Mouse (Mus musculus) midbrain, embryonic 15.5 days (tissue): ENCODE results near the gene Kri1. TPM values are rescaled to one million over a fixed set of nuclear protein-coding genes. Genes with fewer than 3 reads are reported as not detected.
A peak's percentile ranks its signal among the peaks of the same experiment; 100 is the strongest.

ENCODE experiments used
- ATAC-seq: fragments of 200-750 bp; cut with Nextera tagmentation; replicated peaks from 2 replicates; pipeline ENCODE4 v1.8.0; 2017; ENCODE audit warnings: moderate TSS enrichment
- H3K27ac ChIP-seq: fragments of 300-500 bp; sonication (generic); 2 replicates; pipeline ENCODE4 v1.5.1; 2015; ENCODE audit warnings: mild to moderate bottlenecking, inconsistent platforms
- H3K27me3 ChIP-seq: fragments of 300-500 bp; sonication (generic); replicated peaks from 2 replicates; pipeline ENCODE4 v1.6.1; 2015; ENCODE audit warnings: inconsistent platforms
- H3K36me3 ChIP-seq: fragments of 300-500 bp; sonication (generic); replicated peaks from 2 replicates; pipeline ENCODE4 v1.6.1; 2015; ENCODE audit warnings: inconsistent platforms
- H3K4me1 ChIP-seq: fragments of 300-500 bp; sonication (generic); 2 replicates; pipeline ENCODE4 v1.6.1; 2015; ENCODE audit warnings: inconsistent platforms
- H3K4me2 ChIP-seq: fragments of 300-500 bp; sonication (generic); 2 replicates; pipeline ENCODE4 v1.6.1; 2015; ENCODE audit warnings: inconsistent platforms, mild to moderate bottlenecking, moderate library complexity
- H3K4me3 ChIP-seq: fragments of 300-500 bp; sonication (generic); 2 replicates; pipeline ENCODE4 v1.5.1; 2015; ENCODE audit warnings: mild to moderate bottlenecking, inconsistent platforms
- H3K9ac ChIP-seq: fragments of 300-500 bp; sonication (generic); 2 replicates; pipeline ENCODE4 v1.6.1; 2015; ENCODE audit warnings: mild to moderate bottlenecking, inconsistent platforms
- H3K9me3 ChIP-seq: fragments of 300-500 bp; sonication (generic); 2 replicates; pipeline ENCODE4 v1.6.1; 2016; ENCODE audit warnings: inconsistent platforms
- whole genome bisulfite sequencing: fragments of 180-500 bp; shearing (Covaris S2); methylation state at CpG from one replicate; pipeline ENCODE4 v1.1.7; 2015; ENCODE audit warnings: mixed read lengths; 5-methylcytosine and 5-hydroxymethylcytosine counted together
- polyA plus RNA-seq: library from polyadenylated mRNA; unstranded; fragments of >200 nt; fragmentation: Nextera tagmentation; extraction: Ambion mirVana; gene quantifications from 2 replicates; pipeline ENCODE4 v1.2.1, GENCODE M21; 2015

Kri1 gene
- 17.1 and 20.8 TPM in 2 replicates for polyA plus RNA-seq

GRCm38 (mm10) chr9:21287571-21288402 is at the start of gene Kri1:
Kri1 (minus strand) TSS chr9:21287969.
- peaks cover 5% of the 10 kb centered on the region; the same call in 1 of the 2 replicates for H3K36me3 ChIP-seq
- H3K9me3 ChIP-seq = no peaks in the 10 kb centered on the region
- under 1% methylated on average over 59 of the region's 59 CpGs for WGBS

GRCm38 (mm10) chr9:21336491-21336890 is 48.7 kb upstream of the Kri1 start:
- H3K4me1 ChIP-seq = peaks cover 20% of the 10 kb centered on the region
- no peak overlapping the region for H3K27ac ChIP-seq
- no peak overlapping the region for H3K4me3 ChIP-seq
- WGBS = 86% methylated on average over 8 of the region's 8 CpGs
- no peaks in the 10 kb centered on the region for H3K9me3 ChIP-seq
- no peak for ATAC-seq
- H3K27me3 ChIP-seq = no peaks in the 10 kb centered on the region
- no peaks in the 10 kb centered on the region for H3K36me3 ChIP-seq
- no peak overlapping the region for H3K4me2 ChIP-seq
- H3K9ac ChIP-seq = no peak overlapping the region

More at GRCm38 (mm10) chr9:21287571-21288402, at the start of gene Kri1:
- H3K27me3 ChIP-seq = no peaks in the 10 kb centered on the region
- H3K9ac ChIP-seq = peak within 1 kb of the TSS; percentile 77
- peak within 1 kb of the TSS; percentile 92 for H3K27ac ChIP-seq
- ATAC-seq = peak; percentile 75
- peaks cover 37% of the 10 kb centered on the region for H3K4me1 ChIP-seq
- peak within 1 kb of the TSS; percentile 83 for H3K4me2 ChIP-seq
- H3K4me3 ChIP-seq = peak within 1 kb of the TSS; percentile 85

- Histone ChIP-seq H3K9ac (no peak overlapping the region), H3K27ac (no peak overlapping the region), H3K27me3 (no peaks in the 10 kb centered on the region), H3K4me2 (no peak overlapping the region), H3K9me3 (no peaks in the 10 kb centered on the region), H3K4me1 (peaks cover 20% of the 10 kb centered on the region), H3K4me3 (no peak overlapping the region), H3K36me3 (no peaks in the 10 kb centered on the region)
- WGBS = 84% methylated on average over 4 of the region's 4 CpGs
- ATAC-seq = no peak
Observed at GRCm38 (mm10) chr9:21335391-21335790, 47.6 kb upstream of the Kri1 start.

- no peaks in the 10 kb centered on the region for H3K36me3 ChIP-seq
- peaks cover 22% of the 10 kb centered on the region for H3K4me1 ChIP-seq
- H3K27me3 ChIP-seq = no peaks in the 10 kb centered on the region
- no peak overlapping the region for H3K27ac ChIP-seq
- no peak overlapping the region for H3K4me3 ChIP-seq
- ATAC-seq = no peak
- no peak overlapping the region for H3K4me2 ChIP-seq
- no peak overlapping the region for H3K9ac ChIP-seq
- no peaks in the 10 kb centered on the region for H3K9me3 ChIP-seq
Observed at GRCm38 (mm10) chr9:21334747-21335146, 47.0 kb upstream of the Kri1 start.

- Histone ChIP-seq H3K27me3 (no peaks in the 10 kb centered on the region), H3K36me3 (no peaks in the 10 kb centered on the region), H3K4me2 (no peak overlapping the region), H3K9ac (no peak overlapping the region), H3K4me1 (peaks cover 22% of the 10 kb centered on the region), H3K27ac (no peak overlapping the region), H3K9me3 (no peaks in the 10 kb centered on the region), H3K4me3 (no peak overlapping the region)
- ATAC-seq = no peak
- 93% methylated on average over 1 of the region's 1 CpGs for WGBS
Observed at GRCm38 (mm10) chr9:21333523-21333922, 45.8 kb upstream of the Kri1 start.

- H3K4me3 ChIP-seq = no peak overlapping the region
- no peaks in the 10 kb centered on the region for H3K27me3 ChIP-seq
- 24% methylated on average over 9 of the region's 9 CpGs for WGBS
- H3K9ac ChIP-seq = no peak overlapping the region
- ATAC-seq = peak; percentile 56
- no peaks in the 10 kb centered on the region for H3K36me3 ChIP-seq
- H3K9me3 ChIP-seq = no peaks in the 10 kb centered on the region
- H3K4me2 ChIP-seq = no peak overlapping the region
- H3K27ac ChIP-seq = 0 out of 2 replicates have a peak overlapping the region, but pooled peaks have one; percentile 37
- peaks cover 20% of the 10 kb centered on the region; the same call in 1 of the 2 replicates for H3K4me1 ChIP-seq
Observed at GRCm38 (mm10) chr9:21332161-21333061, 44.6 kb upstream of the Kri1 start.

GRCm38 (mm10) chr9:21331365-21332140 is 43.8 kb upstream of the Kri1 start:
- 83% methylated on average over 12 of the region's 12 CpGs for WGBS
- Histone ChIP-seq H3K27me3 (no peaks in the 10 kb centered on the region), H3K27ac (no peak overlapping the region), H3K9ac (no peak overlapping the region), H3K4me3 (no peak overlapping the region), H3K4me2 (no peak overlapping the region), H3K9me3 (no peaks in the 10 kb centered on the region), H3K36me3 (no peaks in the 10 kb centered on the region), H3K4me1 (peaks cover 20% of the 10 kb centered on the region; the same call in 1 of the 2 replicates)
- ATAC-seq = no peak

- H3K4me1 ChIP-seq = peaks cover 20% of the 10 kb centered on the region; the same call in 1 of the 2 replicates
- no peak overlapping the region for H3K9ac ChIP-seq
- no peak for ATAC-seq
- WGBS = 89% methylated on average over 10 of the region's 10 CpGs
- no peak overlapping the region for H3K27ac ChIP-seq
- no peaks in the 10 kb centered on the region for H3K27me3 ChIP-seq
- H3K9me3 ChIP-seq = no peaks in the 10 kb centered on the region
- no peaks in the 10 kb centered on the region for H3K36me3 ChIP-seq
- H3K4me3 ChIP-seq = no peak overlapping the region
- no peak overlapping the region for H3K4me2 ChIP-seq
Observed at GRCm38 (mm10) chr9:21329699-21330289, 42.0 kb upstream of the Kri1 start.

GRCm38 (mm10) chr9:21329041-21329440 is 41.3 kb upstream of the Kri1 start:
- Histone ChIP-seq H3K27ac (no peak overlapping the region), H3K9ac (no peak overlapping the region), H3K4me3 (no peak overlapping the region), H3K27me3 (no peaks in the 10 kb centered on the region), H3K36me3 (no peaks in the 10 kb centered on the region), H3K9me3 (no peaks in the 10 kb centered on the region), H3K4me2 (no peak overlapping the region), H3K4me1 (peaks cover 20% of the 10 kb centered on the region; the same call in 1 of the 2 replicates)
- whole genome bisulfite sequencing = 67% methylated on average over 4 of the region's 5 CpGs
- ATAC-seq = no peak

- H3K36me3 ChIP-seq = no peaks in the 10 kb centered on the region
- no peak overlapping the region for H3K27ac ChIP-seq
- no peak for ATAC-seq
- no peak overlapping the region for H3K4me2 ChIP-seq
- no peak overlapping the region for H3K9ac ChIP-seq
- H3K4me3 ChIP-seq = no peak overlapping the region
- no peaks in the 10 kb centered on the region for H3K9me3 ChIP-seq
- H3K4me1 ChIP-seq = peaks cover 16% of the 10 kb centered on the region; the same call in 1 of the 2 replicates
- 81% methylated on average over 3 of the region's 3 CpGs for WGBS
- H3K27me3 ChIP-seq = no peaks in the 10 kb centered on the region
Observed at GRCm38 (mm10) chr9:21328041-21328440, 40.3 kb upstream of the Kri1 start.

GRCm38 (mm10) chr9:21327569-21327968 is 39.8 kb upstream of the Kri1 start:
- no peaks in the 10 kb centered on the region for H3K27me3 ChIP-seq

More at GRCm38 (mm10) chr9:21327569-21327968, 39.8 kb upstream of the Kri1 start:
- no peak for ATAC-seq
- Histone ChIP-seq H3K36me3 (no peaks in the 10 kb centered on the region), H3K9me3 (no peaks in the 10 kb centered on the region), H3K4me1 (peaks cover 12% of the 10 kb centered on the region; the same call in 1 of the 2 replicates), H3K9ac (no peak overlapping the region), H3K27ac (no peak overlapping the region), H3K4me3 (no peak overlapping the region), H3K4me2 (no peak overlapping the region)
- WGBS = 80% methylated on average over 3 of the region's 3 CpGs
